In the genomic region with DNA sequence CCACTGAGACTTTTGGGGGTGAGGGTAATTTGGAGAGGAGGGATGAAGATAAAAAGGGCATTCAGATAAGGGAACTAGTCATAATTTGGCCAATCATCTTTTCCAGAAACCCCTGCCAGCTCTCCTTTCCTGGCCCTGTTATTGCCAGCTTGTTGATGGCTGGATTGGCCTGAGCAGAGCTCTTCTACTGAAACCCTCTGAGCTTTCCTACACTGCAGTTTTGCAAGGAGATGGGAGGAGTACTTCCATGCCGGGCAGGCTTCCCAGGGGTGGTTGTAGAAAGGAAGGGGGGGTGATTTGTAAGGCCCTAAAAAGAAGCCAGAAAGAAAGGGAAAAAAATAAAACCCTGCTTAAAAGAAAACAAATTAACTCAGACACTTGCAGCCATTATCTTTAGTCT, we compare ENCODE assay signal across 12 mouse cellular contexts.
A peak's percentile ranks its signal among the peaks of the same experiment; 100 is the strongest.
DNase-seq lines count a peak whose midpoint lies in the region; ATAC-seq and TF ChIP-seq lines count a peak whose summit lies in the region.
"Had no signal": no experiment of that assay in that cellular context is flagged by ENCODE, and none has a peak within 500 bp of the region (broad histone marks: within the 10 kb centered on the region; RNA-seq: fewer than 3 reads in every experiment).

No protein-coding gene starts in this region.

- peak; percentile 66 for DNase-seq in urinary bladder, postnatal 14 days (ENCODE audit: low spot score)
- DNase-seq in urinary bladder, adult 2 months (ENCODE audit: low spot score), result no peak
- DNase-seq in heart, adult 2 months, result peak; percentile 73 to 85
- DNase-seq in heart, postnatal 4 days, result peak; percentile 66
- DNase-seq in urinary bladder, postnatal 36 days (ENCODE audit: low spot score in 2 of 2), result peak; percentile 23 to 70
- DNase-seq in midbrain, embryonic 14.5 days, result no peak
- no peak for DNase-seq in liver, postnatal 0 days
- DNase-seq: embryo, embryonic 11 days had no signal

- H3K4me2 ChIP-seq in midbrain, embryonic 14.5 days (ENCODE audit: low read length), result no peak overlapping the region
- H3K4me2 ChIP-seq in intestine, embryonic 16.5 days (ENCODE audit: low read depth, low read length), result no peak overlapping the region
- no peak overlapping the region for H3K4me2 ChIP-seq in liver, postnatal 0 days (ENCODE audit: low read depth, low read length)
- H3K4me2 ChIP-seq: intestine, embryonic 15.5 days had no signal

- ATAC-seq in midbrain, embryonic 14.5 days (ENCODE audit: low FRiP score, low TSS enrichment), result no peak
- no peak for ATAC-seq in intestine, embryonic 16.5 days
- ATAC-seq in liver, postnatal 0 days, result no peak
- ATAC-seq: intestine, embryonic 15.5 days had no signal

- TF ChIP-seq POLR2A in heart, adult 2 months (IDR thresholded peaks at IDR 0.05; ENCODE audit: insufficient read depth, low read depth, low read length), result no peak

- H3K4me1 ChIP-seq in heart, adult 2 months (ENCODE audit: control insufficient read depth, insufficient read depth, low read length), result no peaks in the 10 kb centered on the region; the same call in 1 of the 2 replicates
- H3K4me1 ChIP-seq in midbrain, embryonic 14.5 days (ENCODE audit: control insufficient read depth, insufficient read depth, low read length), result no peaks in the 10 kb centered on the region
- no peaks in the 10 kb centered on the region; the same call in 1 of the 2 replicates for H3K4me1 ChIP-seq in intestine, embryonic 16.5 days (ENCODE audit: control insufficient read depth, insufficient read depth, low read length)
- H3K4me1 ChIP-seq in liver, postnatal 0 days (ENCODE audit: insufficient read depth), result no peaks in the 10 kb centered on the region
- H3K4me1 ChIP-seq: forebrain, embryonic 10.5 days; intestine, embryonic 15.5 days had no signal

- intact Hi-C loops in heart, adult 2 months (cut with DNase I), result no loop called here

- no peak for TF ChIP-seq EP300 in heart, adult 2 months (IDR thresholded peaks at IDR 0.05; ENCODE audit: insufficient read depth, low read depth, low read length)
- TF ChIP-seq EP300 in liver, postnatal 0 days (IDR thresholded peaks at IDR 0.05; ENCODE audit: low read depth), result no peak

- no peaks in the 10 kb centered on the region; the same call in 1 of the 2 replicates for H3K79me2 ChIP-seq in heart, adult 2 months (replicated peaks; ENCODE audit: control insufficient read depth, insufficient read depth, low read length)

- H3K27me3 ChIP-seq in heart, adult 2 months (ENCODE audit: control insufficient read depth, insufficient read depth, low read length), result no peaks in the 10 kb centered on the region
- no peaks in the 10 kb centered on the region for H3K27me3 ChIP-seq in midbrain, embryonic 14.5 days (ENCODE audit: control insufficient read depth, insufficient read depth, low read length)
- no peaks in the 10 kb centered on the region for H3K27me3 ChIP-seq in intestine, embryonic 16.5 days (replicated peaks; ENCODE audit: control insufficient read depth, insufficient read depth, low read length)
- no peaks in the 10 kb centered on the region for H3K27me3 ChIP-seq in liver, postnatal 0 days (ENCODE audit: insufficient read depth, low read length)
- H3K27me3 ChIP-seq: intestine, embryonic 15.5 days had no signal

- WGBS in heart, adult 2 months, result 11% methylated on average over 1 of the region's 1 CpGs
- WGBS in midbrain, embryonic 14.5 days, result 79% methylated on average over 1 of the region's 1 CpGs
- WGBS in intestine, embryonic 16.5 days, result 62% methylated on average over 1 of the region's 1 CpGs
- 68% methylated on average over 1 of the region's 1 CpGs for WGBS in liver, postnatal 0 days (ENCODE audit: insufficient replicate concordance)

- no peak overlapping the region for H3K9ac ChIP-seq in heart, adult 2 months (ENCODE audit: low read depth, low read length)
- H3K9ac ChIP-seq in midbrain, embryonic 14.5 days (replicated peaks; ENCODE audit: low read length), result no peak overlapping the region
- H3K9ac ChIP-seq in intestine, embryonic 16.5 days (ENCODE audit: low read depth, low read length), result no peak overlapping the region
- no peak overlapping the region for H3K9ac ChIP-seq in liver, postnatal 0 days (replicated peaks)
- H3K9ac ChIP-seq: intestine, embryonic 15.5 days had no signal

- TF ChIP-seq CTCF in heart, adult 2 months (IDR thresholded peaks at IDR 0.05), result no peak
- TF ChIP-seq CTCF in liver, postnatal 0 days (IDR thresholded peaks at IDR 0.05; ENCODE audit: low read depth), result no peak

- no peaks in the 10 kb centered on the region for H3K9me3 ChIP-seq in midbrain, embryonic 14.5 days (ENCODE audit: control insufficient read depth, low read length)
- no peaks in the 10 kb centered on the region for H3K9me3 ChIP-seq in intestine, embryonic 16.5 days (ENCODE audit: control insufficient read depth, low read length)
- no peaks in the 10 kb centered on the region for H3K9me3 ChIP-seq in liver, postnatal 0 days (ENCODE audit: low read length)
- H3K9me3 ChIP-seq: forebrain, embryonic 10.5 days; intestine, embryonic 15.5 days had no signal

- peak overlapping the region; percentile 21 for H3K27ac ChIP-seq in heart, adult 2 months
- no peak overlapping the region for H3K27ac ChIP-seq in midbrain, embryonic 14.5 days (replicated peaks; ENCODE audit: low read depth, low read length)
- no peak overlapping the region for H3K27ac ChIP-seq in intestine, embryonic 16.5 days (ENCODE audit: low read length)
- H3K27ac ChIP-seq in liver, postnatal 0 days (ENCODE audit: low read depth), result no peak overlapping the region
- H3K27ac ChIP-seq: forebrain, embryonic 10.5 days; intestine, embryonic 15.5 days; macrophage had no signal

- no peak overlapping the region for H3K4me3 ChIP-seq in heart, adult 2 months
- no peak overlapping the region for H3K4me3 ChIP-seq in midbrain, embryonic 14.5 days (replicated peaks; ENCODE audit: low read depth, low read length)
- H3K4me3 ChIP-seq in intestine, embryonic 16.5 days (ENCODE audit: low read length), result no peak overlapping the region
- no peak overlapping the region for H3K4me3 ChIP-seq in liver, postnatal 0 days (ENCODE audit: low read depth, low read length)
- H3K4me3 ChIP-seq: forebrain, embryonic 10.5 days; intestine, embryonic 15.5 days had no signal

- H3K36me3 ChIP-seq in heart, adult 2 months (ENCODE audit: control insufficient read depth, insufficient read depth, low read length), result peaks cover 4% of the 10 kb centered on the region
- no peaks in the 10 kb centered on the region for H3K36me3 ChIP-seq in midbrain, embryonic 14.5 days (ENCODE audit: control insufficient read depth, insufficient read depth, low read length)
- H3K36me3 ChIP-seq in intestine, embryonic 16.5 days (ENCODE audit: control insufficient read depth, insufficient read depth, low read length), result no peaks in the 10 kb centered on the region
- no peaks in the 10 kb centered on the region for H3K36me3 ChIP-seq in liver, postnatal 0 days (replicated peaks; ENCODE audit: insufficient read depth, low read length)
- H3K36me3 ChIP-seq: forebrain, embryonic 10.5 days; intestine, embryonic 15.5 days had no signal

Comparison
In these comparisons a context has a peak if more than half of its experiments do, and no peak if none do; other contexts are left out.
1. DNase-seq: peak in urinary bladder, postnatal 14 days (single experiment), heart, adult 2 months (2 of 2), heart, postnatal 4 days (single experiment) and urinary bladder, postnatal 36 days (2 of 2); none in urinary bladder, adult 2 months (single experiment), midbrain, embryonic 14.5 days (single experiment) and liver, postnatal 0 days (single experiment).